Mouse (Mus musculus): Measurements from ENCODE around the gene Nkd1. TPM values are rescaled to one million over a fixed set of nuclear protein-coding genes. Genes with fewer than 3 reads are reported as not detected.

Gene Nkd1
- not detected in 2 replicates for total RNA-seq (2014; fragmentation: Nextera tagmentation)
- total RNA-seq (2017) = 0.05 and 0.06 TPM in 2 replicates
- not detected in 2 replicates for polyA plus RNA-seq (2012)

DNA sequence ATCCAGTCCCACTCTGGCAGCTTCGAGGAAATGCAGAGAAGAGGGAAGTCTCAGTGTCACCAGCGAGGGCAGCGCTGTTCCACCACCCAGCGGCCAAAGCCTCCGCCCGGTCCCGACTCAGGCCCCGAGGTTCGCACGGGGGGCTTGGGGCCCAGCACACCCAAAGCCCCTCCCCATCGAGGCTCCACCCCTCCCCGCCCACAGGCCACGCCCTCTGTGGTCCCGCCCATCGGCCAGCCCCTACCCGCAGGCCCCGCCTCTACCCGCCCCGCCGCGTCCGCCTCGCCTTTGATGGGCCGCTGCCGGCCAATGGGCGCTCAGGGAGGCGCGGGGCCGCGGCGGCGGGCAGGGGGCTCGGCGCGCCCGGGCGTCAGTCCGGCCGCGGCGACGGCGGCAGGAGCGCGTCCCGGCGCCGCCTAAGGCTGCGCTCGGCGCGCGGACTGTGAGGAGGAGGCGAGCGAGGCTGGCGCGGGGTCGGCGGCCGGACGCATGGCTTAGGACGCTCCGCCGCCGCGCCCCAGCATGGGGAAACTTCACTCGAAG lies at the start of gene Nkd1:
Gene Nkd1, plus strand, starts transcription at position 370 of the 543 bp plus-strand sequence.
- TF ChIP-seq GATA1 (IDR thresholded peaks at IDR 0.05; ENCODE audit: borderline replicate concordance, low read length) (no peak), GATA2 (IDR thresholded peaks at IDR 0.05; ENCODE audit: borderline replicate concordance, low read depth, low read length) (no peak), TAL1 (conservative IDR thresholded peaks at IDR 0.05; ENCODE audit: low read depth, low read length) (no peak), POLR2AphosphoS5 (IDR thresholded peaks at IDR 0.05; ENCODE audit: insufficient replicate concordance, low read depth, low read length) (no peak), CTCF (IDR thresholded peaks at IDR 0.05; ENCODE audit: low read depth, low read length) (no peak)
- peaks cover 24% of the 10 kb centered on the region for H3K9me3 ChIP-seq (replicated peaks)
- no peaks in the 10 kb centered on the region for H3K27me3 ChIP-seq (ENCODE audit: insufficient read depth, low read length)
- no peak within 1 kb of the TSS; the same call in 1 of the 2 replicates for H3K4me3 ChIP-seq (ENCODE audit: low read depth, low read length)
- no peaks in the 10 kb centered on the region for H3K4me1 ChIP-seq (ENCODE audit: insufficient read depth, low read depth, low read length)
- DNase-seq (ENCODE audit: low spot score) (no peak), ATAC-seq (ENCODE audit: extremely low read depth, insufficient number of reproducible peaks, low FRiP score, poor library complexity, severe bottlenecking) (no peak)
- no peaks in the 10 kb centered on the region for H3K36me3 ChIP-seq (replicated peaks)

GRCm38 (mm10) chr8:88481290-88481689 lies 39.9 kb upstream of the Nkd1 start:
- H3K4me3 ChIP-seq (ENCODE audit: low read depth, low read length) = no peak overlapping the region
- no peaks in the 10 kb centered on the region for H3K36me3 ChIP-seq (replicated peaks)
- ATAC-seq (ENCODE audit: extremely low read depth, insufficient number of reproducible peaks, low FRiP score, poor library complexity, severe bottlenecking) (no peak), DNase-seq (ENCODE audit: low spot score) (no peak)
- no peak for TF ChIP-seq GATA2 (IDR thresholded peaks at IDR 0.05; ENCODE audit: borderline replicate concordance, low read depth, low read length)
- TF ChIP-seq CTCF (IDR thresholded peaks at IDR 0.05; ENCODE audit: low read depth, low read length) = no peak
- TF ChIP-seq TAL1 (conservative IDR thresholded peaks at IDR 0.05; ENCODE audit: low read depth, low read length) = no peak
- no peak for TF ChIP-seq GATA1 (IDR thresholded peaks at IDR 0.05; ENCODE audit: borderline replicate concordance, low read length)
- no peak for TF ChIP-seq POLR2AphosphoS5 (IDR thresholded peaks at IDR 0.05; ENCODE audit: insufficient replicate concordance, low read depth, low read length)
- no peaks in the 10 kb centered on the region for H3K27me3 ChIP-seq (ENCODE audit: insufficient read depth, low read length)
- H3K4me1 ChIP-seq (ENCODE audit: insufficient read depth, low read depth, low read length) = no peaks in the 10 kb centered on the region
- H3K9me3 ChIP-seq (replicated peaks) = no peaks in the 10 kb centered on the region

- Histone ChIP-seq H3K36me3 (replicated peaks) (no peaks in the 10 kb centered on the region), H3K9me3 (replicated peaks) (no peaks in the 10 kb centered on the region), H3K4me3 (ENCODE audit: low read depth, low read length) (no peak overlapping the region), H3K4me1 (ENCODE audit: insufficient read depth, low read depth, low read length) (no peaks in the 10 kb centered on the region), H3K27me3 (ENCODE audit: insufficient read depth, low read length) (no peaks in the 10 kb centered on the region)
- no peak for ATAC-seq (ENCODE audit: extremely low read depth, insufficient number of reproducible peaks, low FRiP score, poor library complexity, severe bottlenecking)
- DNase-seq (ENCODE audit: low spot score) = no peak
- TF ChIP-seq TAL1 (conservative IDR thresholded peaks at IDR 0.05; ENCODE audit: low read depth, low read length) = no peak
- no peak for TF ChIP-seq POLR2AphosphoS5 (IDR thresholded peaks at IDR 0.05; ENCODE audit: insufficient replicate concordance, low read depth, low read length)
- no peak for TF ChIP-seq CTCF (IDR thresholded peaks at IDR 0.05; ENCODE audit: low read depth, low read length)
- TF ChIP-seq GATA1 (IDR thresholded peaks at IDR 0.05; ENCODE audit: borderline replicate concordance, low read length) = no peak
Measured at GRCm38 (mm10) chr8:88488391-88488829, 32.7 kb upstream of the Nkd1 start.

DNA sequence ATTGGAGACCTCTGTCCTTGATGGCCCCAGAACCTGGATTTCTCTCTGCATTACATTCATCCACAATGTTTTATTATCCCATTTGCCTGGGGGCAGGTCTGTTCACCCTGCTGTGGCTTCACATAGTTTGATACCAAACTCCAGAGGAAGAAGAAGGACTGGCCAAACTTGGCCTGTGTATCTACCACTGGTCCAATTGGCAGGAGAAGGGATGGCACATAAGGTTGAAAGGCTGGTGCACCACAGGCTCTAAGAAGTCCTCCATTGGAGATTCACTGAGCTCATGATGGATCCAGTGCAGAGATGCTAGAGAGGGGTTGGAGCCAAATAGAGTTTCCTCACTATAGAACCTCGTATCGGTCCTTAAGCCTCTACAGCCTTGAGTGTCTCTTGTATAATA lies 27.1 kb upstream of the Nkd1 start:
- DNase-seq (ENCODE audit: low spot score) (no peak), ATAC-seq (ENCODE audit: extremely low read depth, insufficient number of reproducible peaks, low FRiP score, poor library complexity, severe bottlenecking) (no peak)
- Histone ChIP-seq H3K9me3 (replicated peaks) (peaks cover 12% of the 10 kb centered on the region), H3K4me1 (ENCODE audit: insufficient read depth, low read depth, low read length) (no peaks in the 10 kb centered on the region), H3K36me3 (replicated peaks) (no peaks in the 10 kb centered on the region), H3K4me3 (ENCODE audit: low read depth, low read length) (no peak overlapping the region), H3K27me3 (ENCODE audit: insufficient read depth, low read length) (no peaks in the 10 kb centered on the region)
- no peak for TF ChIP-seq GATA2 (IDR thresholded peaks at IDR 0.05; ENCODE audit: borderline replicate concordance, low read depth, low read length)
- TF ChIP-seq POLR2AphosphoS5 (IDR thresholded peaks at IDR 0.05; ENCODE audit: insufficient replicate concordance, low read depth, low read length) = no peak
- TF ChIP-seq TAL1 (conservative IDR thresholded peaks at IDR 0.05; ENCODE audit: low read depth, low read length) = no peak
- TF ChIP-seq GATA1 (IDR thresholded peaks at IDR 0.05; ENCODE audit: borderline replicate concordance, low read length) = no peak
- TF ChIP-seq CTCF (IDR thresholded peaks at IDR 0.05; ENCODE audit: low read depth, low read length) = no peak

GRCm38 (mm10) chr8:88495071-88495805 lies 25.9 kb upstream of the Nkd1 start:
- H3K27me3 ChIP-seq (ENCODE audit: insufficient read depth, low read length) = no peaks in the 10 kb centered on the region
- H3K9me3 ChIP-seq (replicated peaks) = peaks cover 16% of the 10 kb centered on the region
- no peak overlapping the region for H3K4me3 ChIP-seq (ENCODE audit: low read depth, low read length)
- no peak for ATAC-seq (ENCODE audit: extremely low read depth, insufficient number of reproducible peaks, low FRiP score, poor library complexity, severe bottlenecking)
- no peak for TF ChIP-seq POLR2AphosphoS5 (IDR thresholded peaks at IDR 0.05; ENCODE audit: insufficient replicate concordance, low read depth, low read length)
- no peak for TF ChIP-seq GATA2 (IDR thresholded peaks at IDR 0.05; ENCODE audit: borderline replicate concordance, low read depth, low read length)
- TF ChIP-seq TAL1 (conservative IDR thresholded peaks at IDR 0.05; ENCODE audit: low read depth, low read length) = no peak
- no peak for TF ChIP-seq CTCF (IDR thresholded peaks at IDR 0.05; ENCODE audit: low read depth, low read length)
- TF ChIP-seq GATA1 (IDR thresholded peaks at IDR 0.05; ENCODE audit: borderline replicate concordance, low read length) = no peak
- H3K4me1 ChIP-seq (ENCODE audit: insufficient read depth, low read depth, low read length) = no peaks in the 10 kb centered on the region
- DNase-seq (ENCODE audit: low spot score) = no peak
- no peaks in the 10 kb centered on the region for H3K36me3 ChIP-seq (replicated peaks)

GRCm38 (mm10) chr8:88502143-88502542 lies 19.0 kb upstream of the Nkd1 start:
- ATAC-seq (ENCODE audit: extremely low read depth, insufficient number of reproducible peaks, low FRiP score, poor library complexity, severe bottlenecking) = no peak
- H3K4me3 ChIP-seq (ENCODE audit: low read depth, low read length) = no peak overlapping the region
- no peak for DNase-seq (ENCODE audit: low spot score)
- H3K36me3 ChIP-seq (replicated peaks) = no peaks in the 10 kb centered on the region
- H3K27me3 ChIP-seq (ENCODE audit: insufficient read depth, low read length) = no peaks in the 10 kb centered on the region
- no peaks in the 10 kb centered on the region for H3K4me1 ChIP-seq (ENCODE audit: insufficient read depth, low read depth, low read length)
- peaks cover 18% of the 10 kb centered on the region for H3K9me3 ChIP-seq (replicated peaks)
- no peak for TF ChIP-seq TAL1 (conservative IDR thresholded peaks at IDR 0.05; ENCODE audit: low read depth, low read length)
- TF ChIP-seq GATA2 (IDR thresholded peaks at IDR 0.05; ENCODE audit: borderline replicate concordance, low read depth, low read length) = no peak
- no peak for TF ChIP-seq GATA1 (IDR thresholded peaks at IDR 0.05; ENCODE audit: borderline replicate concordance, low read length)
- TF ChIP-seq POLR2AphosphoS5 (IDR thresholded peaks at IDR 0.05; ENCODE audit: insufficient replicate concordance, low read depth, low read length) = no peak
- TF ChIP-seq CTCF (IDR thresholded peaks at IDR 0.05; ENCODE audit: low read depth, low read length) = no peak
